Mouse (Mus musculus): ENCODE data around the gene Pkhd1. TPM values are rescaled to one million over a fixed set of nuclear protein-coding genes. Genes with fewer than 3 reads are reported as not detected.

Gene Pkhd1
- total RNA-seq, 1 experiment from 2014 or later = not detected

- no peak for ATAC-seq (ENCODE audit: extremely low read depth, insufficient number of reproducible peaks, low FRiP score, poor library complexity, severe bottlenecking)
Observed at GRCm38 (mm10) chr1:20069733-20070132, 548.1 kb downstream of the Pkhd1 start.

- no peak for ATAC-seq (ENCODE audit: extremely low read depth, insufficient number of reproducible peaks, low FRiP score, poor library complexity, severe bottlenecking)
Observed at GRCm38 (mm10) chr1:20058245-20058644, 559.6 kb downstream of the Pkhd1 start.

GRCm38 (mm10) chr1:20039389-20039788, 578.5 kb downstream of the Pkhd1 start:
- ATAC-seq (ENCODE audit: extremely low read depth, insufficient number of reproducible peaks, low FRiP score, poor library complexity, severe bottlenecking) = no peak

- no peak for ATAC-seq (ENCODE audit: extremely low read depth, insufficient number of reproducible peaks, low FRiP score, poor library complexity, severe bottlenecking)
Observed at GRCm38 (mm10) chr1:20035277-20035676, 582.6 kb downstream of the Pkhd1 start.

GRCm38 (mm10) chr1:20018198-20018925, 599.5 kb downstream of the Pkhd1 start:
- no peak for ATAC-seq (ENCODE audit: extremely low read depth, insufficient number of reproducible peaks, low FRiP score, poor library complexity, severe bottlenecking)

GRCm38 (mm10) chr1:20017619-20018018, 600.2 kb downstream of the Pkhd1 start:
- ATAC-seq (ENCODE audit: extremely low read depth, insufficient number of reproducible peaks, low FRiP score, poor library complexity, severe bottlenecking) = no peak

Other genes starting within 250 kb of the Pkhd1 start
- gene Il17a, start 112.8 kb upstream of the Pkhd1 start, total RNA-seq (2017) = 0.35 TPM in 1 of 2 replicates, not detected in the other
- 0.61 TPM in 1 of 2 replicates, not detected in the other for gene Il17f, start 172.6 kb upstream of the Pkhd1 start, total RNA-seq (2017)
- 20.5 and 27.9 TPM in 2 replicates for gene Mcm3, start 202.2 kb upstream of the Pkhd1 start, total RNA-seq (2017)

Data from neutrophil, adult 5-6 weeks (primary cell).